Mouse (Mus musculus) limb, embryonic 10.5 days (tissue): ENCODE data around the gene 1110059E24Rik. TPM values are rescaled to one million over a fixed set of nuclear protein-coding genes. Genes with fewer than 3 reads are reported as not detected.

Experiments
- DNase-seq: peaks from one replicate; pipeline ENCODE4 v3.0.0-alpha.2; 2017; ENCODE audit warnings: low spot score
- H3K27ac ChIP-seq: fragments of 300-500 bp; sonication (generic); 2 replicates; pipeline ENCODE4 v1.5.1; 2016; ENCODE audit warnings: mild to moderate bottlenecking
- H3K27me3 ChIP-seq: fragments of 300-500 bp; sonication (generic); 2 replicates; pipeline ENCODE4 v1.6.1; 2016; ENCODE audit warnings: low read depth, mild to moderate bottlenecking; ENCODE audit not compliant: poor library complexity, severe bottlenecking
- H3K36me3 ChIP-seq: fragments of 300-500 bp; sonication (generic); 2 replicates; pipeline ENCODE4 v1.6.1; 2016; ENCODE audit warnings: mild to moderate bottlenecking, moderate library complexity
- H3K4me1 ChIP-seq: fragments of 300-500 bp; sonication (generic); 2 replicates; pipeline ENCODE4 v1.6.1; 2016
- H3K4me3 ChIP-seq: fragments of 300-500 bp; sonication (generic); 2 replicates; pipeline ENCODE4 v1.5.1; 2016; ENCODE audit warnings: mild to moderate bottlenecking, moderate library complexity
- H3K9me3 ChIP-seq: fragments of 300-500 bp; sonication (generic); replicated peaks from 2 replicates; pipeline ENCODE4 v1.6.1; 2016; ENCODE audit warnings: mild to moderate bottlenecking
- WGBS: fragments of 180-500 bp; shearing (Covaris S2); methylation state at CpG from one replicate; pipeline ENCODE4 v1.1.7; 2016; 5-methylcytosine and 5-hydroxymethylcytosine counted together
- polyA plus RNA-seq: library from polyadenylated mRNA; unstranded; fragments of >200 nt; fragmentation: Nextera tagmentation; extraction: Ambion mirVana; gene quantifications from 2 replicates; pipeline ENCODE4 v1.2.1, GENCODE M21; 2016

1110059E24Rik gene
- polyA plus RNA-seq, 1 experiment from 2014 or later = 76.9 TPM

DNA sequence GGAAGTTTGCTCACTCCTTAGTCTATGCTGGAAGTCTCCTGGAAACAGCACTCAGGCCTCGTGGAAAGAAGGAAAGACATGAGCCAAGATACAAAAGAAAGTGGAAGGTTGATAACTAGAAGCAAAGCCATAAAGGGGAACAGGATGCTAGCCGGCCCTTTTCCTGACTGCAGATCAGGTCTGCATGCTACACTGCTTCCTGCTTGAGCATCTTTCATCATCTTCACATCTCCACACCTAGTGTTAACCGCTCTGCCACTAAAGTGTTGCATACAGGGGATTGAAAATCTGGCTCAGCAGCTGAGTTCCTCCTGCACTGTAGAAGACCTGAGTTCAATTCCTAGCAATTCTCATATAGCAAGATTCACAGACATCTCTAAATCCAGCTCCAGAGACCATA, 89.8 kb downstream of the 1110059E24Rik start:
- Histone ChIP-seq H3K9me3 (no peaks in the 10 kb centered on the region), H3K4me3 (no peak overlapping the region), H3K27me3 (no peaks in the 10 kb centered on the region), H3K4me1 (0 out of 2 replicates have a peak, but pooled peaks cover 2% of the 10 kb centered on the region), H3K27ac (no peak overlapping the region), H3K36me3 (no peaks in the 10 kb centered on the region)
- no peak for DNase-seq
- WGBS = 84% methylated on average over 3 of the region's 3 CpGs

DNA sequence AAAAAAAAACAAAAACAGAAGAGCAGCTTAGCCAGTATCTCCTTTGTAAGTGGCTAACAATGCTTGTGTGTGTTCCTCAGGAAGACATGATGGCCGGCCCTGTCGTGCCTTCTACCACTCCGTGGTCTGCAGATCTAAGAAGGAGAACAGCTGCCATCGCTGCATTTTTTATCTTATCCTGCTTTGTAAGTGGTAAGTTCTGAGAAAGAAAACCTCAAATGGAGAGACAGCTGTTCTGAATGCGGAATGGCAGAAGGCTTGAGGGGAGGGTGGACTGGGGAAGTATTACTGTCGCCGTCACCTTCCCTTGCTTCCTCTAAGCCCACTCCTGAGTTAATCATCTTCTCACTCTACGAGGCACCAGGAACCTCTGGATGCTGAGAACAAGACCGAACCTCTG, 100.0 kb downstream of the 1110059E24Rik start:
- H3K4me3 ChIP-seq = no peak overlapping the region
- WGBS = 85% methylated on average over 9 of the region's 9 CpGs
- no peak for DNase-seq

DNA sequence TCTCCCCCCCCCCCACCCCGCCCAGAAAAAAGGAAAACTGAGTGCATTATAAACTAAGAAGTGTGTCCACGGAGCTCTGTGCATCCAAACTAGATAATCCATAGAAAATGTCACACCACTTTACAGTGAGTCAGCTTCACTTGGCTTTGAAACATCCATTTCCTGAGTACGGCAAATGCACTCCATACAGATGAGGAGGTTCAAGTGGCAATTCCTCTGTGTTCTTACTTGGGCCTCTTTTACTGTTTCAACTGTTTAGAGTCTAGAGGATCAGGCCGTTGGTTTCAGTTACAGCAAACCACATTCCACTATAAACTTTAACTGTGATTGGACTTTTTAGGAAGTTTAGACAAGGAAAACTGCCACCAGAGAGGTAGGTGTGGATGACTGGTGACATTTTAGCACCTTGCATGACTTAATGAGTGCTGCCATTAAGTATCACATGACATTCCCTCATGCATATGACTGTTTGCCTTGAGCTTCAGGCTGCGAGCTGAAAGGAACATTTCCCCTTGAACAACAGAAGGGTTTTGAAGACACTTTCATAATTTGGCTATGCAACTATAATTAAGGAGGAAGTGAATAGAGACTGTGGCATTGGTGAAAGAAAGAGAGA, 100.7 kb downstream of the 1110059E24Rik start:
- H3K36me3 ChIP-seq = no peaks in the 10 kb centered on the region
- H3K9me3 ChIP-seq = no peaks in the 10 kb centered on the region
- H3K27me3 ChIP-seq = no peaks in the 10 kb centered on the region
- 74% methylated on average over 5 of the region's 5 CpGs for WGBS
- no peaks in the 10 kb centered on the region for H3K4me1 ChIP-seq
- no peak overlapping the region for H3K27ac ChIP-seq
- no peak for DNase-seq
- no peak overlapping the region for H3K4me3 ChIP-seq

More for the DNA sequence above, 100.0 kb downstream of the 1110059E24Rik start:
- Histone ChIP-seq H3K36me3 (no peaks in the 10 kb centered on the region), H3K27ac (no peak overlapping the region), H3K4me1 (no peaks in the 10 kb centered on the region), H3K9me3 (no peaks in the 10 kb centered on the region), H3K27me3 (no peaks in the 10 kb centered on the region)

DNA sequence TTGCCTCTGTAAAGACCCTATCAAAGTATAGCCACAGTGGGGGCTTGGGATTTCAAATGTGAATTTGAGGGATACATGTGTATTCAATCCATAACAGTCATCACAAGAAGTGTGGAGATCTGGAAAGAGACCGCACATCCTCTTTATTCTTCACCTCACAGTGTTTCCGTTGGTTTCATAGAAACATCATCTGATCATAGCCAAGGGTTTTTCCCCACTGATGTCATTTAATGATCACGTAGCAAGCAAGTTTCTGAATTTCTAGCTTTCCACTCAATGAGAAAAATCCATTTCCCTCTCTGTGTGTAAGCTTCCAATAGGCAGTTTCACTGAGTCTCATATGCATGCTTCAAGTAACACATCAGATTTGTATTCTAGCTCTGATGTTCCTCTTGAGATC, 103.1 kb downstream of the 1110059E24Rik start:
- WGBS = 94% methylated on average over 3 of the region's 3 CpGs
- DNase-seq = no peak
- Histone ChIP-seq H3K4me1 (no peaks in the 10 kb centered on the region), H3K36me3 (no peaks in the 10 kb centered on the region), H3K9me3 (no peaks in the 10 kb centered on the region), H3K27ac (no peak overlapping the region), H3K27me3 (no peaks in the 10 kb centered on the region), H3K4me3 (no peak overlapping the region)

DNA sequence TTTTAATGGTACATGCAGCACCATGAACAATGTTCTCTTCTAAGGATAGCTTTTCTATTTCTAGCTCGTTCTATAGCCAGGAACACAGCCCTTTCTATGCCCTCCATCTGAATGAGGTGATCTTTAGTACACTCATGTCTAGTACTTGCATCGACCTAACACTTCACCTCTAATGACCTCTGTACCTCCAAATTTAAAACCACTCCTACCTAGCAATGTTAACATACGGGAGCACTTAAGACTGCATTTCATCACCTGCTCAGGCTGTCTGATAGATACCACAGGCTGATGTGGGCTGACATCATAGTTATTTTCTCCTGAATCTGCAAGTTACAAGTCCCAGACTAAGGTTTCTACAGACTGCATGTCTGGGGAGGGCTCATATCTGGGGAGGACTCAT, 103.8 kb downstream of the 1110059E24Rik start:
- WGBS = 72% methylated on average over 3 of the region's 3 CpGs
- no peak overlapping the region for H3K4me3 ChIP-seq
- no peaks in the 10 kb centered on the region for H3K36me3 ChIP-seq
- no peaks in the 10 kb centered on the region for H3K27me3 ChIP-seq
- no peak overlapping the region for H3K27ac ChIP-seq
- no peak for DNase-seq
- no peaks in the 10 kb centered on the region for H3K9me3 ChIP-seq
- H3K4me1 ChIP-seq = no peaks in the 10 kb centered on the region

DNA sequence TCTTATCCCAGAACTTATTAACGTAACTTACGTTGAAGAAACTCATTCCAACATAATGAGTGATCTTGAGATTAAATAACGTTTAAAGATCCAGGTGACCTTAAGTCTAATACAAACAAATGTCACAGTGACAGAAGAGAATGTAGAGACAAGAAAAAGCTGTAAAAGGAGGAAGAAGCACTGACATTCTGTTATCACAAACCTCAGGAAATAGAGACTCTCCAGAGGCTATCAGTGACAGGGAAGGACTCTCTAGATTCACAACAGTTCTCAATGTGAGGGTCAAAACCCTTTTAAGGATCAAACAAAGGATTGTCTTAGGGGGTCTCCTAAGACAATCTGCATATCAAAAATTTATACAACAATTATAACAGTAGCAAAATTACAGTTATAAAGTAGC, 115.7 kb downstream of the 1110059E24Rik start:
- 75% methylated on average over 3 of the region's 3 CpGs for WGBS
- Histone ChIP-seq H3K4me1 (no peaks in the 10 kb centered on the region), H3K27me3 (no peaks in the 10 kb centered on the region)

More for the DNA sequence above, 115.7 kb downstream of the 1110059E24Rik start:
- Histone ChIP-seq H3K4me3 (no peak overlapping the region), H3K27ac (no peak overlapping the region), H3K36me3 (no peaks in the 10 kb centered on the region), H3K9me3 (no peaks in the 10 kb centered on the region)
- DNase-seq = no peak

Other genes with a start within 250 kb of the 1110059E24Rik start
- gene Gda, start 179.5 kb downstream of the 1110059E24Rik start, polyA plus RNA-seq = not detected in 2 replicates
- gene Abhd17b, start 209 bp upstream of the 1110059E24Rik start, polyA plus RNA-seq = 23.8 and 28.8 TPM in 2 replicates
- 39.3 and 51.7 TPM in 2 replicates for gene Cemip2, start 125.4 kb upstream of the 1110059E24Rik start, polyA plus RNA-seq